Mouse (Mus musculus) WW6 (cell line): ENCODE measurements around the gene H3f3b.

ENCODE experiments used
- DNase-seq: peaks from one replicate; pipeline ENCODE4 v3.0.0-alpha.2; 2013; ENCODE audit warnings: low read depth, low spot score

H3f3b gene

GRCm38 (mm10) chr11:116027756-116028155 lies at the start of gene H3f3b:
Gene H3f3b, minus strand, starts transcription at chr11:116027962.
- DNase-seq, result no peak

- DNase-seq, result no peak
Observed at GRCm38 (mm10) chr11:116076836-116077235, 49.1 kb upstream of the H3f3b start.

GRCm38 (mm10) chr11:116076266-116076540 lies 48.4 kb upstream of the H3f3b start:
- no peak for DNase-seq

GRCm38 (mm10) chr11:116075539-116076265 lies 47.9 kb upstream of the H3f3b start:
- no peak for DNase-seq

- DNase-seq, result no peak
Observed at GRCm38 (mm10) chr11:116074436-116074991, 46.8 kb upstream of the H3f3b start.

- DNase-seq, result no peak
Observed at GRCm38 (mm10) chr11:116072608-116073007, 44.8 kb upstream of the H3f3b start.

- DNase-seq, result peak; percentile 61
Observed at GRCm38 (mm10) chr11:116071510-116071909, 43.7 kb upstream of the H3f3b start.

- no peak for DNase-seq
Observed at GRCm38 (mm10) chr11:116065345-116065744, 37.6 kb upstream of the H3f3b start.

- no peak for DNase-seq
Observed at GRCm38 (mm10) chr11:116064187-116064867, 36.6 kb upstream of the H3f3b start.

- no peak for DNase-seq
Observed at GRCm38 (mm10) chr11:116063562-116063961, 35.8 kb upstream of the H3f3b start.

- no peak for DNase-seq
Observed at GRCm38 (mm10) chr11:116062521-116062920, 34.8 kb upstream of the H3f3b start.

GRCm38 (mm10) chr11:116061641-116062415 lies 34.1 kb upstream of the H3f3b start:
- DNase-seq, result no peak

- DNase-seq, result no peak
Observed at GRCm38 (mm10) chr11:116060596-116060995, 32.8 kb upstream of the H3f3b start.

- no peak for DNase-seq
Observed at GRCm38 (mm10) chr11:116059691-116060025, 31.9 kb upstream of the H3f3b start.

GRCm38 (mm10) chr11:116058868-116059690 lies 31.3 kb upstream of the H3f3b start:
- DNase-seq, result no peak

GRCm38 (mm10) chr11:116058022-116058614 lies 30.4 kb upstream of the H3f3b start:
- no peak for DNase-seq

GRCm38 (mm10) chr11:116057237-116057881 lies 29.6 kb upstream of the H3f3b start:
- DNase-seq, result no peak

- no peak for DNase-seq
Observed at GRCm38 (mm10) chr11:116055873-116056272, 28.1 kb upstream of the H3f3b start.

GRCm38 (mm10) chr11:116053510-116054229 lies 25.9 kb upstream of the H3f3b start:
- DNase-seq, result no peak

- no peak for DNase-seq
Observed at GRCm38 (mm10) chr11:116050196-116050595, 22.4 kb upstream of the H3f3b start.
